Comparison of ENCODE assay signal across 27 mouse cellular contexts in genomic region chr11:89267520-89267919, GRCm38 (mm10). TPM values are rescaled to one million over a fixed set of nuclear protein-coding genes. Genes with fewer than 3 reads are reported as not detected.
"Had no signal": no experiment of that assay in that cellular context is flagged by ENCODE, and none has a peak within 500 bp of the region (broad histone marks: within the 10 kb centered on the region; RNA-seq: fewer than 3 reads in every experiment).

No protein-coding gene starts in this region.

- H3K27me3 ChIP-seq: embryonic facial prominence, embryonic 12.5 days; embryonic facial prominence, embryonic 13.5 days; embryonic facial prominence, embryonic 15.5 days; forebrain, embryonic 12.5 days; forebrain, embryonic 13.5 days; forebrain, embryonic 15.5 days had no signal

- H3K9me3 ChIP-seq: embryonic facial prominence, embryonic 10.5 days; embryonic facial prominence, embryonic 12.5 days; embryonic facial prominence, embryonic 13.5 days; embryonic facial prominence, embryonic 15.5 days; forebrain, embryonic 10.5 days; forebrain, embryonic 12.5 days; forebrain, embryonic 13.5 days; forebrain, embryonic 15.5 days had no signal

- H3K4me3 ChIP-seq: embryonic facial prominence, embryonic 10.5 days; embryonic facial prominence, embryonic 12.5 days; embryonic facial prominence, embryonic 13.5 days; embryonic facial prominence, embryonic 15.5 days; erythroblast, embryonic 14.5 days; forebrain, embryonic 10.5 days; forebrain, embryonic 12.5 days; forebrain, embryonic 13.5 days; forebrain, embryonic 15.5 days; gastrocnemius, adult 2 months; heart, adult 2 months had no signal

- H3K27ac ChIP-seq: embryonic facial prominence, embryonic 10.5 days; embryonic facial prominence, embryonic 12.5 days; embryonic facial prominence, embryonic 13.5 days; embryonic facial prominence, embryonic 15.5 days; forebrain, embryonic 10.5 days; forebrain, embryonic 12.5 days; forebrain, embryonic 13.5 days; forebrain, embryonic 15.5 days; gastrocnemius, adult 2 months; heart, adult 2 months had no signal

- H3K9ac ChIP-seq: embryonic facial prominence, embryonic 12.5 days; embryonic facial prominence, embryonic 13.5 days; embryonic facial prominence, embryonic 15.5 days; forebrain, embryonic 12.5 days; forebrain, embryonic 13.5 days; forebrain, embryonic 15.5 days; forebrain, postnatal 0 days had no signal

- H3K36me3 ChIP-seq: embryonic facial prominence, embryonic 10.5 days; embryonic facial prominence, embryonic 12.5 days; embryonic facial prominence, embryonic 13.5 days; embryonic facial prominence, embryonic 15.5 days; forebrain, embryonic 10.5 days; forebrain, embryonic 12.5 days; forebrain, embryonic 15.5 days had no signal

- H3K4me2 ChIP-seq: embryonic facial prominence, embryonic 12.5 days; embryonic facial prominence, embryonic 13.5 days; embryonic facial prominence, embryonic 15.5 days; forebrain, embryonic 12.5 days; forebrain, embryonic 13.5 days; forebrain, embryonic 15.5 days had no signal

- DNase-seq: cerebellum, adult 9-10 months; cerebellum, adult 9-11 months; cerebellum, postnatal 10 days; cerebellum, postnatal 14 days; cerebellum, postnatal 25 days; cerebellum, postnatal 36 days; embryo, embryonic 11 days; forebrain, postnatal 0 days; gastrocnemius, adult 2 months; gastrocnemius, postnatal 10 days; gastrocnemius, postnatal 14 days; gastrocnemius, postnatal 25 days; gastrocnemius, postnatal 36 days; heart, adult 11 months; heart, adult 18-20 months; heart, adult 2 months had no signal

RNA-seq across cellular contexts. Expression of gene Nog, which starts 34.6 kb away (rescaled TPM):
- total RNA-seq: common myeloid progenitor, adult 5-6 weeks; granulocyte monocyte progenitor cell, adult 5-6 weeks had no signal
- polyA plus RNA-seq: erythroblast, embryonic 14.5 days had no signal
